Mouse (Mus musculus) thymus, postnatal 4 days (tissue): ENCODE results near the gene Map2k7.

ENCODE experiments used
- DNase-seq: peaks from one replicate; pipeline ENCODE4 v3.0.0; 2021

Gene Map2k7

GRCm38 (mm10) chr8:4238434-4239192 lies at the start of gene Map2k7, which contains the start of gene Gm49320:
Map2k7 (plus strand) TSS chr8:4238740.
Gm49320 (plus strand) TSS chr8:4238865.
- peak; percentile 100 for DNase-seq

GRCm38 (mm10) chr8:4189031-4189722 lies 49.4 kb upstream of the Map2k7 start:
- no peak for DNase-seq

GRCm38 (mm10) chr8:4192305-4192704 lies 46.2 kb upstream of the Map2k7 start:
- no peak for DNase-seq

GRCm38 (mm10) chr8:4192807-4193587 lies 45.5 kb upstream of the Map2k7 start:
- DNase-seq, result peak; percentile 96

- DNase-seq, result no peak
These were observed 45.0 kb upstream of the Map2k7 start for GRCm38 (mm10) chr8:4193588-4193894.

GRCm38 (mm10) chr8:4201321-4201720 lies 37.2 kb upstream of the Map2k7 start:
- no peak for DNase-seq

- peak; percentile 45 for DNase-seq
These were observed 33.1 kb upstream of the Map2k7 start for GRCm38 (mm10) chr8:4205246-4206123.

GRCm38 (mm10) chr8:4206182-4207015 lies 32.1 kb upstream of the Map2k7 start:
- DNase-seq, result peak; percentile 33

- DNase-seq, result no peak
These were observed 31.6 kb upstream of the Map2k7 start for GRCm38 (mm10) chr8:4207016-4207350.

GRCm38 (mm10) chr8:4211097-4211496 lies 27.4 kb upstream of the Map2k7 start:
- DNase-seq, result no peak

- peak; percentile 42 for DNase-seq
These were observed 25.7 kb upstream of the Map2k7 start for GRCm38 (mm10) chr8:4212809-4213209.

GRCm38 (mm10) chr8:4213210-4214005 lies 25.1 kb upstream of the Map2k7 start:
- DNase-seq, result peak; percentile 73

- DNase-seq, result peak; percentile 70
These were observed 24.2 kb upstream of the Map2k7 start for GRCm38 (mm10) chr8:4214006-4214980.

GRCm38 (mm10) chr8:4216296-4216695 lies 22.2 kb upstream of the Map2k7 start:
- DNase-seq, result no peak

- DNase-seq, result peak; percentile 52
These were observed 21.5 kb upstream of the Map2k7 start, which contains the start of gene Prr36 for GRCm38 (mm10) chr8:4216791-4217621. Prr36 (minus strand) TSS chr8:4217459.

- DNase-seq, result no peak
These were observed 18.9 kb upstream of the Map2k7 start for GRCm38 (mm10) chr8:4219617-4220016.

- DNase-seq, result no peak
These were observed 16.5 kb upstream of the Map2k7 start for GRCm38 (mm10) chr8:4222059-4222458.

GRCm38 (mm10) chr8:4226323-4226722 lies 12.2 kb upstream of the Map2k7 start:
- DNase-seq, result no peak
